Mouse (Mus musculus) midbrain, postnatal 0 days (tissue): Measurements from ENCODE around the gene Cnr2. TPM values are rescaled to one million over a fixed set of nuclear protein-coding genes. Genes with fewer than 3 reads are reported as not detected.

ENCODE experiments used
- ATAC-seq: fragments of 200-750 bp; cut with Nextera tagmentation; 2 replicates; pipeline ENCODE4 v1.8.0; 2017; ENCODE audit warnings: moderate number of reproducible peaks, mild to moderate bottlenecking, moderate TSS enrichment, moderate library complexity; ENCODE audit not compliant: low FRiP score
- DNase-seq: peaks from one replicate; pipeline ENCODE4 v3.0.0-alpha.2; 2015; ENCODE audit warnings: low spot score
- H3K27ac ChIP-seq: fragments of 300-500 bp; sonication (generic); 2 replicates; pipeline ENCODE4 v1.5.1; 2014; ENCODE audit warnings: low read depth, mild to moderate bottlenecking, low read length, mixed read lengths
- H3K27me3 ChIP-seq: fragments of 300-500 bp; sonication (generic); 2 replicates; pipeline ENCODE4 v1.6.1; 2014; ENCODE audit warnings: low read length, control low read depth, mixed read lengths; ENCODE audit not compliant: insufficient read depth
- H3K36me3 ChIP-seq: fragments of 300-500 bp; sonication (generic); 2 replicates; pipeline ENCODE4 v1.6.1; 2014; ENCODE audit warnings: low read length, control low read depth, mixed read lengths; ENCODE audit not compliant: insufficient read depth
- H3K4me1 ChIP-seq: fragments of 300-500 bp; sonication (generic); 2 replicates; pipeline ENCODE4 v1.6.1; 2014; ENCODE audit warnings: mild to moderate bottlenecking, control low read depth, antibody characterized with exemption, low read length, mixed read lengths; ENCODE audit not compliant: insufficient read depth
- H3K4me2 ChIP-seq: fragments of 300-500 bp; sonication (generic); 2 replicates; pipeline ENCODE4 v1.6.1; 2014; ENCODE audit warnings: low read depth, mild to moderate bottlenecking, low read length, mixed read lengths; ENCODE audit not compliant: poor library complexity, severe bottlenecking
- H3K4me3 ChIP-seq: fragments of 300-500 bp; sonication (generic); 2 replicates; pipeline ENCODE4 v1.5.1; 2014; ENCODE audit warnings: low read depth, mild to moderate bottlenecking, low read length, moderate library complexity
- H3K9ac ChIP-seq: fragments of 300-500 bp; sonication (generic); replicated peaks from 2 replicates; pipeline ENCODE4 v1.6.1; 2014; ENCODE audit warnings: mild to moderate bottlenecking, low read length, moderate library complexity, mixed read lengths; ENCODE audit not compliant: poor library complexity, severe bottlenecking
- H3K9me3 ChIP-seq: fragments of 300-500 bp; sonication (generic); 2 replicates; pipeline ENCODE4 v1.6.1; 2016; ENCODE audit warnings: low read length, control low read depth
- CTCF ChIP-seq: IDR thresholded peaks from 2 replicates; pipeline ENCODE4 v1.5.1; 2016; ENCODE audit warnings: antibody characterized with exemption, mild to moderate bottlenecking
- WGBS: fragments of 180-500 bp; shearing (Covaris S2); extraction: QIAGEN DNeasy Blood & Tissue Kit; methylation state at CpG from one replicate; pipeline ENCODE4 v1.1.7; 2014; 5-methylcytosine and 5-hydroxymethylcytosine counted together
- polyA plus RNA-seq: library from polyadenylated mRNA; unstranded; fragments of >200 nt; fragmentation: Nextera tagmentation; extraction: Ambion mirVana; gene quantifications from 2 replicates; pipeline ENCODE4 v1.2.1, GENCODE M21; 2015
- total RNA-seq: library from RNA; depleted of rRNA; stranded (reverse); fragments of >200 nt; gene quantifications from 2 replicates; pipeline ENCODE4 v1.2.3, GENCODE M21; 2014

The Cnr2 gene
- total and polyA plus RNA-seq, 2 experiments from 2014 or later = 0.04 to 0.55 TPM

- no peaks in the 10 kb centered on the region for H3K36me3 ChIP-seq
- peak overlapping the region; percentile 73 for H3K9ac ChIP-seq
- H3K9me3 ChIP-seq = no peaks in the 10 kb centered on the region
- no peaks in the 10 kb centered on the region for H3K27me3 ChIP-seq
- peak overlapping the region; percentile 97 for H3K27ac ChIP-seq
- DNase-seq (peak; percentile 35), ATAC-seq (peak; percentile 4; the same call in 1 of the 2 replicates)
- TF ChIP-seq CTCF = peak; percentile 43
- peak overlapping the region; percentile 57 for H3K4me2 ChIP-seq
- H3K4me3 ChIP-seq = peak overlapping the region; percentile 84
- H3K4me1 ChIP-seq = peaks cover 10% of the 10 kb centered on the region
- 8% methylated on average over 6 of the region's 6 CpGs for WGBS
These were observed 40.1 kb upstream of the Cnr2 start for GRCm38 (mm10) chr4:135855080-135855479.

GRCm38 (mm10) chr4:135855536-135856222 is 39.5 kb upstream of the Cnr2 start, which contains the start of gene Srsf10:
Srsf10 (plus strand) TSS chr4:135855747.
- Histone ChIP-seq H3K4me3 (peak within 1 kb of the TSS; percentile 84), H3K27ac (peak within 1 kb of the TSS; percentile 97), H3K27me3 (no peaks in the 10 kb centered on the region), H3K4me1 (peaks cover 10% of the 10 kb centered on the region), H3K36me3 (no peaks in the 10 kb centered on the region), H3K9ac (peak within 1 kb of the TSS; percentile 91), H3K9me3 (no peaks in the 10 kb centered on the region), H3K4me2 (peak within 1 kb of the TSS; percentile 58)
- peak; percentile 97 for ATAC-seq
- WGBS = under 1% methylated on average over 52 of the region's 67 CpGs
- no peak for TF ChIP-seq CTCF
- DNase-seq = peak; percentile 99

GRCm38 (mm10) chr4:135856223-135857091 is 38.7 kb upstream of the Cnr2 start:
- Histone ChIP-seq H3K9me3 (no peaks in the 10 kb centered on the region), H3K27me3 (no peaks in the 10 kb centered on the region), H3K4me1 (peaks cover 10% of the 10 kb centered on the region), H3K4me2 (peak overlapping the region; percentile 58), H3K4me3 (peak overlapping the region; percentile 84), H3K27ac (peak overlapping the region; percentile 97), H3K9ac (peak overlapping the region; percentile 91), H3K36me3 (no peaks in the 10 kb centered on the region)
- ATAC-seq (peak; percentile 69), DNase-seq (peak; percentile 76)
- no peak for TF ChIP-seq CTCF
- under 1% methylated on average over 86 of the region's 91 CpGs for WGBS

GRCm38 (mm10) chr4:135857597-135858186 is 37.5 kb upstream of the Cnr2 start:
- no peak for ATAC-seq
- DNase-seq = no peak
- no peaks in the 10 kb centered on the region for H3K27me3 ChIP-seq
- 0 out of 2 replicates have a peak overlapping the region, but pooled peaks have one; percentile 91 for H3K9ac ChIP-seq
- H3K4me3 ChIP-seq = peak overlapping the region; percentile 84
- no peaks in the 10 kb centered on the region for H3K9me3 ChIP-seq
- no peak overlapping the region for H3K27ac ChIP-seq
- H3K4me1 ChIP-seq = peaks cover 10% of the 10 kb centered on the region
- H3K36me3 ChIP-seq = no peaks in the 10 kb centered on the region; the same call in 1 of the 2 replicates
- TF ChIP-seq CTCF = no peak
- 2% methylated on average over 7 of the region's 7 CpGs for WGBS
- peak overlapping the region; percentile 58 for H3K4me2 ChIP-seq

GRCm38 (mm10) chr4:135868996-135869395 is 26.2 kb upstream of the Cnr2 start:
- Histone ChIP-seq H3K36me3 (0 out of 2 replicates have a peak, but pooled peaks cover 3% of the 10 kb centered on the region), H3K27ac (no peak overlapping the region), H3K4me1 (peaks cover 7% of the 10 kb centered on the region; the same call in 1 of the 2 replicates), H3K9ac (no peak overlapping the region), H3K4me3 (no peak overlapping the region), H3K27me3 (no peaks in the 10 kb centered on the region), H3K4me2 (no peak overlapping the region), H3K9me3 (no peaks in the 10 kb centered on the region)
- no peak for ATAC-seq
- no peak for TF ChIP-seq CTCF
- 61% methylated on average over 2 of the region's 2 CpGs for WGBS
- DNase-seq = no peak
